Mouse (Mus musculus) bone marrow macrophage, adult 2 months (primary cell): ENCODE data around the gene Rai14.

Experiments used
- CTCF ChIP-seq: IDR thresholded peaks from 2 replicates; pipeline ENCODE4 v1.5.1; 2012; ENCODE audit warnings: low read depth, mild to moderate bottlenecking, low read length, moderate library complexity
- POLR2A ChIP-seq: IDR thresholded peaks from 2 replicates; pipeline ENCODE4 v1.6.1; 2012; ENCODE audit warnings: mild to moderate bottlenecking, low read depth, low read length, borderline replicate concordance

- no peak for TF ChIP-seq CTCF
- no peak for TF ChIP-seq POLR2A
Observed at GRCm38 (mm10) chr15:10705752-10706151, 8.7 kb downstream of the Rai14 start.
